Mouse (Mus musculus): ENCODE data around the gene Adamts7.

The Adamts7 gene

DNA sequence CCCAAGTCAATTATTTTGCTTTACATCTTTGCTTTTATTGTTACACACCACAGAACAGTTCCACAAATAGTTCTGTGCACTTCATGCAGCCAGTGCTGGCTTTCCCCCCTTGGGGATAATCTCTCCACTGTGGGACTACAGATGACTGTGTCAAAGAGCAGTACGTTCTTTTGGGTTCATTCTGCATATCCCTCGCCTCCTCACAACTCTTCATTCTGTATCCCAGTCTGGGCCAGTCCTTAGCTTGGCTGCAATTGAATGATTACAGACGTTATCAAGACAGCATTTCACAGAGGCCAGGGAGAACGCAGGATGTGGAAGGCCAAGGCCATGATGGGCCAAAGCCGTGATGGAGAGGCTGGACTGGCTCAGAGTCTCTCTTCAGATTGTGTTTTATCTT lies 16.0 kb upstream of the Adamts7 start:
- no peak for DNase-seq (ENCODE audit: low spot score)

DNA sequence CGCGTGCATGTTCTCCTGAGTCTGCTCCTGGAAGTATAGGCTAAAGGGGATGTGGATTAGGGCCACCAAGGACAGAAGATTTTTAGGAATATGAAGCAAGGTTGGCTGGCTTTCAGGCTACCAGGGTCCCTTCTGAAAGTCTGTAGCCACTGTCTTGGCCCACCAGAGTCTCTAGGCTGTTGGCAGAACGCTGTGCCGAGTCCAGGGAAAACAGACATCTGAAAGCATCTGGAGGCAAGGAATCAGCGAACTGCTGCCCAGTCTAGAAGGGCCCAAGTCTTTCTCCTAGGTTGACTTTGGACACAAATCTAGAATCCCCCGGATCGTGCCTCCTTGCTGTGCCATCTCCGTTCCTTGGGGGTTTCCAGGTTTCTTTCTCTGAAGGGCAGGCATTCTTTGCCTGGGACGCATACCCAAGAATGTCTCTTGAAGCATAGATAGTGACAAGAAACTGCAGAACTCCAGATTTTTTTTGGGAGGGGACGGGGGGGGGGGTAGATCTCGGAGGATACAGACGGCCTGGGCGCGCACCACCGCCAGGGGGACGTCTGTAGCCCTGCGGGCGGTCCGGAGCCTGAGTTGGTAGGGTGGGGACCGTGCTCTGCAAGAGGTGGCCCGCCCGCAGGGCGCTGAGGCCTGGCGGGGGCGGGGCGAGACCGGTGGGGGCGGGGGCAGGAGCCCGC lies 485 bp upstream of the Adamts7 start:
- DNase-seq (ENCODE audit: low spot score): no peak

DNA sequence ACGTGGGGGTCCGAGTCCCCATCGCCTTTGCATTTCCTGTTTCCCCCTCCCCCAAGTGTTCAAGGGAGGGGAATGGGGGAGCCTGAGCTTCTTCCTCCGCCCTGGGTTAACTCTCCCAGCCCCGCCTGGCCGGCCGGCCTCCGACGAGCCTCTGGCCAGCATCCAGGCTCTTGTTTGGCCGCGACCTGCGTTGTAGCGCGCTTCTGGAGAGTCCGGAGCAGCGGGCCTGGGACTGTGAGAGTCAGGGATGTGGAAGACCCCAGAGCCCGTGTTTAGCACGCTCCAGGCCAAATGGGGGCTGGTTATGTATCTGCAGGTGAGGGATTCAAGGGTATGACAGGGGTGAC lies 853 bp downstream of the Adamts7 start:
- DNase-seq (ENCODE audit: low spot score): no peak

DNA sequence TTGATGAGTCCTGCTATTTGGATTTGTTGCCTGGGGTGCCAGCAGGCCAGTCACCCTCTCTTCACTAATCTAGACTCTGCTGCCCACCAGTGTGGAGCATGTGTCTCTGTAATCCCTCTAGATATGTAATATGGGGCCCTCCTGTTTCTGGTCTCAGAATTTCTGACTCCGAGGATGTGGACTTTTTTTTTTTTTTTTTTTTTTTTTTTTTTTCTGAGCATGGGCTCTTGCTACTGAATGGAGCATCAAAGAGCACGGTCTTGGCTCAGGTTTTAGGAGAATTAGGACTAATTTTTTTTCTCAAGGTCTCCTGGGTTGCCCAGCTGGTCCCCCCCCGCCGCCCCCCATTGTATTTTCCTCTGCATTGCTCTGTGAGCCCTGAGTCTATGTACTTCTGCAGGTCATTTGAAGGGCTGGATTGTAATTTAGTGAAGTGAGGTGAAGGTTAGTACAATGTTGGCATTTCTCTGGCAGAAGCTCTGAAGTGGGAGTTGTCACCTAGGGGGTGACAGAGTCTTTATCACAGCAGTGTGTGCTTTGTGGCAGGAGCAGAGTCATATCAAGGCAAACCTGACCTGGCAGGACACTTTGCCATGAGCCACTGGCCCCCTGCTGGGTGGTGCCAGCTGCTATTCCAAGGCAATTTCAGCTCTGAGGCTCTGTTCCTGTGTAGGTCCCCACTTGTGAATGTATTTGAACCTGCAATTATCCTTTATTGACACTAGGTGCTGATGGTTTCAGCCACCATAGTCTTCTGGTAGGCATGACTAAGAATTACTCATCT lies 2.0 kb downstream of the Adamts7 start:
- DNase-seq (ENCODE audit: low spot score): no peak

DNA sequence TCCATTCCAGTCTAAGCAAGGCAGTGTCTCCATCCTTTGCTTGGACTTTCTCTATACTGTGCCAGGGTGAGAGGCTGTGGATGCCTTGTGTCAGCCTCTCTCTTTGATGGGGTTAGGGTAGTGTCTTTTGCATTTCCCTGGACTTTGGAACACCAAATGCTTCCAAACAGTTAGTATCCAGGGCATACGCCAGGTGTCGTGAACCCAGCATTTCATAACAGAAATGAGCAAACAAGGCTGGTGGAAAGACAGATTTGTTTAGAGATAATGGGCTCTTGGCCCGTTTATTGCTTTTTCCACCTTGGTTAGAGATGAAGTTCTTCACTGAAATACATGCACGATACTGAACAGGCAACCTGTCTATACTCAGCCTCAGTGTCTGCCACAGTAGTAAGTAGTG lies 2.7 kb downstream of the Adamts7 start:
- DNase-seq (ENCODE audit: low spot score): no peak

DNA sequence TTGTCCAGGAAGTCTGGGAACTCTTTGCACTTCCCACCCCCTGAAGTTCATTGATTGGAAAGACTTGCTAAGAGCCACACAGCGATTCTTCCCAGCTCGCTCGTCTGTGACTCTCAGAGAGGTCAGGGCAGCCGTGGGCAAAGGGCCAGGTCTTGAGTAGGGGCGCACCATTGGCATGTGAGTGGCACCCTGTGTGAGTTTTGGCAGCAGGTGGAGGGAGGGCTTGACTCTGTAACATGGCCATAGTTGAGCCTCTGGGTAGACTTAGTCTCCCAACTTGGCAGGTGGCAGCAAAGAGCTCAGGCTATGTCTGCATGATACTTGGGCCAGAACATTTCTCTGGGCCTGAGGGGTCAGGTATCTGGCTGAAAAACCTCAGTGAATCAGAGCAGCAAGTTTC lies 3.7 kb downstream of the Adamts7 start:
- DNase-seq (ENCODE audit: low spot score): no peak

DNA sequence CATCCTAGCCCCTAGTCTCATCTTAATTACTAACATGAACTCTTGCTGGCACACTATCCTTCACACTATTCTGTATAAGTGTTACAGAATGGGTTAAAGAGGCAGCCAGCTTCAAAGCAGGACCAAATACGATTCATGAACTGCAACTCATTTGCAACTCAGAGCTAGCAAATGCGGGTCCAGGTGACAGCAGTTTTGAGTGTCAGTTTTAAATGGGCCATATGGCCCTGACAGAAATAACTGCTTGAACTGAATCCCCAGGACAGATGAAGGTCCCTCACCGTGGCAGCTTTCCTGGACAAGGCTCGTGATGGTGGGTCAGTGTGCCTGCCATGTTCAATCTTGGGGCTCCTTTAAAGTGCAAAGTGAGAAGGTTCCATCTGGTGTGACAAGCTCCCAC lies 7.1 kb downstream of the Adamts7 start:
- no peak for DNase-seq (ENCODE audit: low spot score)

DNA sequence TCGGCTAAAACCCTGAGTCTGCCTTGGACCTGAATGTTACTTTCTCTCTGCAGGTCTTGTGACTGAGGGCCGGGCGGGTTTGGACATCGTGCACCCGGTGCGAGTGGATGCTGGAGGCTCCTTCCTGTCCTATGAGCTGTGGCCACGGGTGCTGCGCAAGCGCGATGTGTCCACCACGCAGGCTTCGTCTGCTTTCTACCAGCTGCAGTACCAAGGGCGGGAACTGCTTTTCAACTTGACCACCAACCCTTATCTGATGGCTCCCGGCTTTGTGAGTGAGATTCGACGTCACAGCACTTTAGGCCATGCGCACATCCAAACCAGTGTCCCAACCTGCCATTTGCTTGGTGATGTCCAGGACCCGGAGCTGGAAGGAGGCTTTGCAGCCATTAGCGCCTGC lies 8.6 kb downstream of the Adamts7 start:
- no peak for DNase-seq (ENCODE audit: low spot score)

DNA sequence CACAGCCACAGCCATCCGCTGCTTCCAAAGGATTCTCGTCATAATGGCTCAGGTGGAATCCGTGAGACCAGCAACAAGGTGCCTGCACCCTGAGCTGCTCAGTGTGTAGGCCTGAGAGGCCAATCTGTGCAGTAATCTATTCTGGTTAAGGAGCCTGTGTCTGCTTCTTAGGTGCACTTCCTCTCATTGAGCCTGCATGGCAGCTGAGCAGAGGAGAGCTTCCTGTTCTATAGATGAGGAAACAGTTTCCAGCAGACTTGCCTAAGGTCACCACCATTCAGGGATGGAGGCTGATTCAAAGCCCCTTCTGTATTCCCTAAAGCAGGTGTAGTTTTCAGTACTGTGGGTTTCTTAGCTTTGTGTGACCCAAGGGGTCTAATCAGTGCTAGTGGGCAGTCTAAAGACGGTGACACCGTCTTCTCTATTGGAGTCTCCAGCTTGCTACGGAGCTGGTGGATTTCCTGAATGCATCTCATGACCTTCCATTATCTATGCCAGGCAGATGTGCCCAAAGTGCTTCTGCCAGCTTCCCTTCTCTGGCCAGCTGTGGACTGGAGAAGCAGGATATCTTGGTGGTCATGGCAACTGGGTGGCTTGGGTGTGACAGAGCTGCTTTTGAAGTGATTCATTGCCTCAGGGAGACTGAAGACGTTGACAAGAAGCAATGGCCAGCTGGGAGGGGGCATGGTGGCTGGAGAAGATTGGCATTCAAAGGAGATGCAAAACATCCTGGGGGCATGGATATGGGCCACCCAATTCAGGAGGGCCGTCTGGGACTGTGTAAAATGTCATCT lies 9.9 kb downstream of the Adamts7 start:
- DNase-seq (ENCODE audit: low spot score): no peak

DNA sequence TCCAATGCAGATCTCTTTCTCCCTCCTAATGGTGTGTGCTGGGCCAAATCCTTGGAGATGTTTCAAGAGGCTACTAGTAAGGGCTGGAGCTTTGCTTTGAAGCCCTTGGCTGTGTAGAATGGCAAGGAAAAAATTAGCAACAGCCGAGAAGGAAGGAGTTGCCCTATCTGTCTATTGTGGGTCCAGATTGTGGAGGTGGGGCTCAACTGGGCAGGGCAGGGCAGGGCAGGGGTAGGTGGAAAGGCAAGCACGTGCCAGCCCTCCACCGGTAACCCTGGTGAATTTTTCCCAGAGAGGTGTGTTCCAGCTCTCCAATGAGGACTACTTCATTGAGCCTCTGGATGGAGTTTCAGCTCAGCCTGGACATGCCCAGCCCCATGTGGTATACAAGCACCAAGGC lies 10.5 kb downstream of the Adamts7 start:
- DNase-seq (ENCODE audit: low spot score): no peak

DNA sequence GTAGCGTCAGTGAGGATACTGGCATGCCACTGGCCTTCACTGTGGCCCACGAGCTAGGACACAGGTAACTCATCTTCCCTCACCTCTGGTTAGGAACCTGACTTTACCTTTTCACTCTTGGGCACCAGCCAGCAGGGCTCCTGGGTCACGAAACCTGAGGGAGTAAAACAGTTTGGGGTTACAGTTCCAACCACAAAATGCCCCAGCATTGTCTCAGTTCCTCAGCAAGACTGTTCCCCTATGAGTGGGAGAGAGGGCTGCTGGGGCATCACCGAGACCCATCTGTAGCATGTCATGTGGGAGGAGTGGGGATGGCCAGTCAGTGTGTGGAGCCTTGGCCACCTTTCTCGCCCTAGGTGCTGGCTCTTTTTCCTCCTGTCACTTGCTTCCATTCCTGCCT lies 16.5 kb downstream of the Adamts7 start:
- DNase-seq (ENCODE audit: low spot score): no peak

DNA sequence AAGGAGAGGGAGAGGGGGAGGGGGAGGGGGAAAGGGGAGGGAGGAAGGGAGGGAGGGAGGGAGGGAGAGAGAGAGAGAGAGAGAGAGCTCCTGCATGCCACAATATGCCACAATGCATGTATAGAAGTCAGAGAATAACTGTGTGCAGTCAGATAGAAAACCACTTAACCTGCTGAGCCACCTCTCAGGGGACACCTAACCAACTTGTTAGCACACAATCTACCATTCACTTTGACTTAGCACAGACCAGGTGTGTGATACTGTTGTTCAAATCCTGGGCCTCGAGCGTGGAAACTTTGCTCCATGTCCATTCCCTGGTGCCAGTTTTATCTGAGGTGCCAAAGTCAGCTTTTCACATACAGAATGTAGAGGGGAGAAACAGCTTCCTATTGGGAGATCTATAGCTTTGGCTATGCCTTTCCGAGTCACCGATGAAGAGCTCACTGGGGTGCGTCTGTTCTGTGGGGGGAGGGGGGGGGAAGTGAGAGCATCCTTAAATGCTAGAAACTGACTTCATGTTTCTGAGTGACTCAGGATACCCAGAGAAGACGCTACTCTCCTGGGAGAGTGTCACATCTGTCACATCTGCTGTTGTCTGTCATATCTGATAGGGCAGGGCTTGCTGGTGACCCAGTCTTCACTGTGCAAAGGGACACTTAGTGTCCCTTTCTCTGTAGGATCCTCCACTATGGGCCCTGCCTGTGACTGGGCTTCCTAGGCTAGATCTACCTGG lies 19.0 kb downstream of the Adamts7 start:
- no peak for DNase-seq (ENCODE audit: low spot score)

DNA sequence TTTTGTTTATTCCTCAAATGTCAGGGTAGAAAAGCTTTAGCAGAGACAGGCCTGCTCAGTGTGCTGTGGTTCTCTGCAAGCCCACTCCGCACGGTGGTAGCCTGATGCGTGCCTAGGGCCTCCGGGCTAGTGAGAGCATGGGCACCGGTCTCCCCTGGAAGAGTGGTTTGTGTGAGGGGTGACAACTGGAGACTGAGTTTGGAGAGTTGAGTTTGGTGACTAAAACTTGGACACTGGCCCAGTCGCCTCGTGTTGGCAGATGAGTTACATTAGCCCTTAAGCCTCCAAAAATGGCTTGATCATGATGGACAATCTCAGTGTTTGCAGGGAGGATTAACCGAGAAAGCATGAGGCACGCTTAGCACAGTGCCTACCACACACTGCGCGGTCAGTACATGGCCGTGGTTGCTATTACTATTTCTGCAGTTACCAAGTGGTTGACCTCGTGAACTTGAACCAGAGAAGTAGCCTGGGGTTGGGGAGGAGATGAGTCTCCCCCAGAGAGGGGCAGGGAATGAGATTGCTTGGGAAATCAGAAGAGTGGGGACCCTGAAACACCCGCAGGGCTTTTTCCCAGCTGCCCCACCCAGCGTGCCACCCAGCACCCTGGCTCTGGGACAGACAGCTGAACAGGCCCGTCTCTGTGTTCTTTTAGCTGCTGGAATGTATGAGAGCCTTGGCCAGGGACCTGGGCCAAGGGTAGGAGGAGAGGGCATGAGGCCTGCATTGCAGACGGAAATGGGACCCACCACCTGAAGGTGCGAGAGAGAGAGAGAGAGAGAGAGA lies 20.0 kb downstream of the Adamts7 start:
- no peak for DNase-seq (ENCODE audit: low spot score)

DNA sequence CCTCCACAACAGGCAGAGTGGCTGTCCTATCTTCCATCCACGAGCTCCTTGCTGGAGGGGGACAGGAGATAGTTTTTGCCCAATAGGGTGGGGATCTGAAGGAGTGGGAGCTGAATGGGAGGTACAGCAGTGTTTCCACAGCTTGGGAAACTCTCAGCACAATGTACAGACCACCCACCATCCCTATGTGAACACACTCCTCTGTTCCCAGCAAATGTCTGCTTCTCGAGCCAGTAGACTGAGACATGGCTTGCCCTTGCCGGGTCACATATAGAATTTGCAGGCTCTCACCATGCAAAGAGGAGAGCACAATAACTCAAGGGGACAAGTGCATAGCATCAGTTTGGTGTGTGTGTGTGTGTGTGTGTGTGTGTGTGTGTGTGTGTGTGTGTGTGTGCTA lies 20.7 kb downstream of the Adamts7 start:
- no peak for DNase-seq (ENCODE audit: low spot score)

DNA sequence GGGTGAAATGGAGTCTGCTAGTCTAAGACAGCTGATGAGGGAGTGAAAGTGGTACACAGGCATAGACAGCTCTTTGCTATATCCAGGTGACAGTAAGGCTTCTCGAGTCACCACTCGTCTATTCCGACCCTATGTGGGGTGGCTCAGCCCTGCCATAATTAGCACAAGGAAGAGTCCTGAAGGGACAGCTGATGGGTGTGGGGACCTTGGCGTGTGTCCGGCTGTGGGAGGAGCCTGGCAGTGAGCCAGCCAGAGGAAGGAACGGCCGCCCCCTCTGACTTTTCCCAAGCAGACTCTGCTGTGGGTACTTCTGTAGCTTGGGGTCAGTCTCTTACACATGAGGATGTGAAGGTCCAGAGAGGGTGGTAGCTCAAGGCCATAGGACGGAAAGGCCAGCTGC lies 21.2 kb downstream of the Adamts7 start:
- DNase-seq (ENCODE audit: low spot score): no peak

DNA sequence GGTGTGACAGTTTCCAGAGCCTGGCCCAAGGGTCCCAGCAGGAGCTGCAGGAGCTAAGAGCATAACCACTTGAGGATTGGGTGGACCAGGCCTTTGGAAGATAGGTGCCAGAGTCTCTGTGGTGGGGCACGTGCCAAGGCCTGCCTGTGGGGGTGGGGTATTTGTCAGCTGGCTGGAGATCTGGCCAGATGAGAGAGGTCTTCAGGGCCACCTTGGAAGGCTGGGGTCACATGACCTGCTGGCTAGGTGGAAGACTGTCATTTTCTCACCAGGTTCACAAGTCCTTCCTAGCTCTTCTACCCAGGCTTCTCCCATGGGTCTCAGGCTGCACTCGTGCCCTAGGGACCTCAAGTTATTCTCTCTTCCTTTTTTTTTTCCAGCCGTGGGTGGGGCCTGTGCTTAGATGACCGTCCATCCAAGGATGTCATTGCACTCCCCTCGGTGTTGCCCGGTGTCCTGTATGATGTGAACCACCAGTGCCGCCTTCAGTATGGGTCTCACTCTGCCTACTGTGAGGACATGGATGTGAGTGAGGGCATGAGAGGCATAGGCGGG lies 22.6 kb downstream of the Adamts7 start:
- DNase-seq (ENCODE audit: low spot score): no peak

DNA sequence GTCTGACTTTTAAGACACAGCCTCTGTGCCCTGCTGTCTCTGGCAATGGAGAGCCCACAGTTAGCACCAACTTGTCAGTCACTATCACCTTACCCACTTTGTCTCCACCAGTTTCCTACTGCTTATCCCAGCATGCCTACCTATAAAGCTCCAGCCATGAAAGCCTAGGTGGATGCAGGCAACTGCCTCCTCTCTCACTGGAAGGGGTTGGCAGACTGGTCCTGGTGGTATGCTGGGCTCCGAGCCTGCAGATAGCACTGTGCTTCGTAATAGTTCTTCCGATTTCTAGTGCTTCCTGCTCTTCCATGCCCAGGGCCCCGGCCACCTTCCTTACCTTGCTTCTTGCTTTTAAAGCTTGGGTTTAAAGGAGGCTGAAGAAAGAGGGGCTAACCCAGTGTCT lies 26.0 kb downstream of the Adamts7 start:
- DNase-seq (ENCODE audit: low spot score): no peak

DNA sequence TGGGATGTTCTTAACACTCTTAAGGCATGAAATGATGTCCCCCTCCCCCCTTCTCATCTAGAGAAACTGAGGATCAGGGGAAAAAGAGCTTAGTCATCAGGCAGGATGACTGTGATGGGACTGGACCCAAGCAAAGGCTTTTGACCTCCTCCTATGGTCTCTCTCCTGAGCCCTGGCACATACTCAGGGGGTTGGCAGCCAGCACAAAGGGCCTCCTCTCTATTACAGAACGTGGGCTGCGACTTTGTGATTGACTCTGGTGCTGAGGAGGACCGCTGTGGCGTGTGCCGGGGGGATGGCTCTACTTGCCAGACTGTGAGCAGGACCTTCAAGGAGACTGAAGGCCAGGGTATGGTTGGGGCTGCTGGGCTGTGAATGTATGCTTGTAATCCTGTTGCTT lies 26.5 kb downstream of the Adamts7 start:
- no peak for DNase-seq (ENCODE audit: low spot score)

DNA sequence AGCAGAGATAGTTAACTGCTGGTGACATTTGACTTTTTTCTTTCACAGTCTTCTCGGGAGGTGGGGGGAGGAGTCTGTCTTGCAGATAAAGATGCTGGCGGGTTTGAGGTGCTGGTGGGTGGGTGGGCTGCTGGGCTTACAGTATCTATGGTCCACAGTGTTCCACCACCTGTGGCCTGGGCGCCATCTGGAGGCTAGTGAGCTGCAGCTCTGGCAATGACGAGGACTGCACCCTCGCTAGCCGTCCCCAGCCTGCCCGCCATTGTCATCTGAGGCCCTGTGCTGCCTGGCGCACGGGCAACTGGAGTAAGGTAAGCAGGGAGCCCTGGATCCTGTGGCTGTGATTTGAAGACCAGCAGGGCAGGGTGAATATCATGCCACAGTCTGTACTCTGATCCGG lies 32.1 kb downstream of the Adamts7 start:
- DNase-seq (ENCODE audit: low spot score): no peak

DNA sequence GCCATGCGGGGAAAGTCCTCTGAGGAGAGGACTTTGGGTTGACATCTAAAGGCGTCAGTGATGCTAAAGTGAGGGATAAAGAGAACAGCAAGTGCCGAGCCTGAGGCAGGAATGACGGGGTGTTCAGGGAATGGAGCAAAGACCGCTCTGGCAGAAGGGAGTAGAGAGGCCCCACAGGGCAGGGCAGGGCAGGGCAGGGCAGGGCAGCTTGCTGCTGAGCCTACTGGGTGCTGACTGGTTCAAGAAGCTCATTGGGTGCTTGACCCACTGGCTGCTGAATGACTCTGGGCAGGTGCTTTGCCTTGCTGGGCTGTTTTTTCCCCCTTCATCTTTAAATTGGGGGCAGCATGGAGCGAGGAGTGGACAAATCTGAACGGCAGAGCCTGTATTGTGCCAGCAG lies 33.4 kb downstream of the Adamts7 start:
- DNase-seq (ENCODE audit: low spot score): no peak

DNA sequence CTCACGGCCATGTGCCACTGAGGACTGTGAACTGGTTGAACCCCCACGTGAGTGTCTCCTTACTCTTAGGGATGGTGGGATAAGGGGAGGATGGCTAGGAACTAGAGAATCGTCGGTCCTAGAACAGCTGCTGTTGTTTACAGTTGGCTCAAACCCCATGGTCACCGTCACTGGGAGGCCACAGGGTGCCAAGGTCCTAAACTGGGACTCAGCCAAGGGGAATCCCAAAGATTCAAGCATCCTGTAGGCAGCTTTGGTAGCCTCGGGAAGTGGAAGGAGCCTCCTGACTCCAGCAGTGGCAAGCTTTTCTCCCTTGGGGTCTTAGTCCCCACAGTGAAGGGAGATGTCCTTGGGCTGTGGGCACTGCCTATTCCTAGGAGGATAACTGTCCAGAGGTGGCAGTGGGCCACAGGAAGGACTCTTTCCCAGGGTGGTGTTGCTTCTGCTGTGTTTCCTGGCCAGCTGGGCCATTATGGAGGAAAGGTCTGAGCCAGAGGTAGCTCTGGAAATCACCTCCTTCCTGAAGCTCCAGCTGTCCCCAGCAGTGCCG lies 34.3 kb downstream of the Adamts7 start:
- no peak for DNase-seq (ENCODE audit: low spot score)

Measured in layer of hippocampus, adult 11-12 months (tissue).